Mouse (Mus musculus): Measurements from ENCODE around the gene Fam71e1. TPM values are rescaled to one million over a fixed set of nuclear protein-coding genes. Genes with fewer than 3 reads are reported as not detected.

The Fam71e1 gene
- total RNA-seq, 2 experiments from 2014 or later = 3.1 to 3.2 TPM

DNA sequence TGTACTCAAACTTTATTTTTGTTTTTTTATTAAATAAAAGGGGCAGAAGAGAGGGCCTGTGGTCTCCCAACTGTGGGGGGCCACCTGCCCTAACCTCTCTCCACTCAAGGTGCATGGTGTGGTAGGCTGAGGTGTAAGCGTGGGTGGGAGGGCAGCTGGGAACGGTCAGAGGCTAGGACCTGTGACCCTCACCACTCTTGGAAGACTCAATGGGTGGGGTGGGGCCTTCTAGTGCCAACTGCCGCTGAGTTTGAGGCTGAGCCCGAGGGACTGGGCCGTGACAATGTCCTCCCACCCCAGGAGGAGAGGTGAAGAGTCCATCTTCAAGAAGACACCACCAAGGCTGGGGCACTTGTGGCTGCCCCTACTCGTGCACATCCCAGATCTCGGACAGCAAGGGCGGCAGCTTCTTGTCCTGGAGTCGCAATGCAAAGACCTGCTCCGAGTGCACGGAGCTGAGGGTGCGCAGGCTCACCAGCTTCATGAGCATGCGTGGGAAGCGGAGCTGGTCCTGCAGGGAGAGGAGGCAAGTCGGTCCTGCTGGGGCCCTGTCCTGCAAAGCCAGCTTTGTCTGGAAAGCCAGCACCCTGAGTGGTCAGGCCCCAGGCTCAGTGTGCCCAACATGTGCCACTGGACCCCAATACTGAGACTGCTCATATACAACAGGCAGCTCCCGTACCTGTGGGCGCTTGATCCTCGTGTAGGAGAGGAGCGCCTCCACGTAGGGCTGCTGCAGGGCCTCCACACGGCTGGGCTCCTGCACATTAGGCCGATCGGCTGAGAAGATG, 53.4 kb downstream of the Fam71e1 start:
- DNase-seq = no peak
- intact Hi-C loops (cut with DNase I) = loop anchor here (1.0 to 5.0 kb wide), 4 partner anchors 27 to 303 kb away; partner anchors contain the start of genes 1700028J19Rik, 2410002F23Rik and Gm15517

DNA sequence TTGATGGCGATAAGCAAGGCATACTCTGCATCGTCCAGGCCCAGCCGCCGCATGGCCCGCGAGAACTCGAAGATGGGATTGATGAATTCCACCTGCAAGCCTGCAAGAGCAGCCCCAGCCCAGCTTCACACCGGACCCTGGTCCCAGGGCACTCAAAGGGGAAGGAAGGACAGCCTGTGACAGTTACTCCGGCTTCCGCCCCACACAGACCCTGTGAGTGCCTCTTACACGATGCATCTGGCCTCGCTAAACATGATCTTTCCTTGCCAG, 54.0 kb downstream of the Fam71e1 start:
- no peak for DNase-seq
- intact Hi-C loops (cut with DNase I) = loop anchor here (1.0 to 5.0 kb wide), 3 partner anchors 49 to 303 kb away; partner anchors contain the start of genes 1700028J19Rik, 2410002F23Rik and Gm15517

Small RNAs within 50 kb of the gene (microRNA-seq; reads per million reads assigned to microRNA genes)
- gene Mir7052 (ENCODE audit: borderline number of aligned reads in 2 of 2) (0 to 2.2 reads per million in 2 experiments), gene Mir7053 (ENCODE audit: borderline number of aligned reads in 2 of 2) (0 to 2.0 reads per million in 2 experiments)

Other genes with a start within 250 kb of the Fam71e1 start
- under 1 TPM; 0.58 to 0.70 TPM for gene 1700028J19Rik, start 249.9 kb upstream of the Fam71e1 start, total RNA-seq (2021)
- 10 to 100 TPM; 11.2 to 19.7 TPM for gene 2410002F23Rik, start 249.9 kb upstream of the Fam71e1 start, total RNA-seq (2021)
- not detected for gene Acp4, start 239.2 kb upstream of the Fam71e1 start, total RNA-seq (2021)
- gene Gm15517, start 235.1 kb upstream of the Fam71e1 start, total RNA-seq (2021) = not detected
- under 1 TPM; 0.75 to 0.84 TPM for gene Clec11a, start 189.7 kb upstream of the Fam71e1 start, total RNA-seq (2021)
- 1 to 10 TPM in 1 of 2 experiments, under 1 TPM in 1; 1.00 to 1.5 TPM for gene Shank1, start 186.3 kb upstream of the Fam71e1 start, total RNA-seq (2021)
- gene Syt3, start 112.5 kb upstream of the Fam71e1 start, total RNA-seq (2021) = 1 to 10 TPM; 1.7 to 3.4 TPM
- under 1 TPM in 1 of 2 experiments, not detected in 1; 0.68 TPM for gene 1700008O03Rik, start 110.8 kb upstream of the Fam71e1 start, total RNA-seq (2021)
- 10 to 100 TPM; 20.5 to 21.6 TPM for gene Lrrc4b, start 67.6 kb upstream of the Fam71e1 start, total RNA-seq (2021)
- under 1 TPM; 0.65 to 0.75 TPM for gene Aspdh, start 31.2 kb upstream of the Fam71e1 start, total RNA-seq (2021)
- gene Josd2, start 28.6 kb upstream of the Fam71e1 start, total RNA-seq (2021) = 100 to 1,000 TPM; 127 to 143 TPM
- 10 to 100 TPM; 87.6 to 87.9 TPM for gene Emc10, start 52 bp upstream of the Fam71e1 start, total RNA-seq (2021)
- 10 to 100 TPM; 16.5 to 20.1 TPM for gene Mybpc2, start 28.1 kb downstream of the Fam71e1 start, total RNA-seq (2021)
- under 1 TPM; 0.31 to 0.51 TPM for gene Spib, start 35.5 kb downstream of the Fam71e1 start, total RNA-seq (2021)
- 10 to 100 TPM; 11.9 to 14.0 TPM for gene Pold1, start 52.3 kb downstream of the Fam71e1 start, total RNA-seq (2021)
- 10 to 100 TPM; 48.2 to 50.8 TPM for gene Nr1h2, start 57.4 kb downstream of the Fam71e1 start, total RNA-seq (2021)
- gene Napsa, start 75.8 kb downstream of the Fam71e1 start, total RNA-seq (2021) = under 1 TPM; 0.43 to 0.78 TPM
- gene Kcnc3, start 94.1 kb downstream of the Fam71e1 start, total RNA-seq (2021) = 1 to 10 TPM; 2.0 to 2.3 TPM
- gene Myh14, start 174.3 kb downstream of the Fam71e1 start, total RNA-seq (2021) = 100 to 1,000 TPM in 1 of 2 experiments, 10 to 100 TPM in 1; 81.8 to 110 TPM
- not detected for gene Izumo2, start 212.2 kb downstream of the Fam71e1 start, total RNA-seq (2021)

Data from heart, postnatal 36 days (tissue).